Mouse (Mus musculus): ENCODE results near the gene Spata45. TPM values are rescaled to one million over a fixed set of nuclear protein-coding genes. Genes with fewer than 3 reads are reported as not detected.
"Not testable (repeated sequence)": the region's sequence is repeated elsewhere in the genome, so short reads cannot be mapped to it uniquely, and the experiment has no call there.

The Spata45 gene
- polyA plus RNA-seq, 1 experiment from 2014 or later = not detected

DNA sequence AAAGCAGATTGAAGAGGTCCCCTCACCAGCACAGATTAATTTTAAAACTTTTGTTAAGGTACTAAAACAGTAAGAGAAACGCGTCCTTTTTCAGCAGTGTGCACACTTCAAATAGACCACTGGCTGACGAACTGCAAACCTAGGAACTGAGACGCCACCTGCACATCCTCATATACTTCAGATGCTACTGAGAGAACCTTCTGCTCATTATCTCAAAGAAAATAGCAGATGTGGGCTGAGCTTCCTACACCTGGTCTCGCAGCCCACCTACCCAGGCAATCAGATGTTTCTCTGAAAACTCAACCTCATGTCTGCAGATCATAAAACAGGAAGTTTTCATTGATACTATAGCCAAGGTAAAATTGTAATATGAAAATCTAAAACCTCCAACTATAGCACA, 16.6 kb upstream of the Spata45 start:
- no peaks in the 10 kb centered on the region for H3K27me3 ChIP-seq (ENCODE audit: control insufficient read depth, insufficient read depth, low read length)
- H3K9me3 ChIP-seq (ENCODE audit: control insufficient read depth, low read length) = no peaks in the 10 kb centered on the region
- H3K9ac ChIP-seq (ENCODE audit: low read length) = no peak overlapping the region
- DNase-seq (ENCODE audit: low spot score) (no peak), ATAC-seq (ENCODE audit: insufficient read depth, low FRiP score, low TSS enrichment) (no peak)
- H3K36me3 ChIP-seq (ENCODE audit: control insufficient read depth, insufficient read depth, low read length) = no peaks in the 10 kb centered on the region
- 97% methylated on average over 5 of the region's 5 CpGs for WGBS
- no peak overlapping the region for H3K4me3 ChIP-seq (ENCODE audit: low read depth, low read length)
- H3K4me1 ChIP-seq (ENCODE audit: control insufficient read depth, insufficient read depth, low read length) = no peaks in the 10 kb centered on the region
- H3K27ac ChIP-seq (ENCODE audit: low read depth, low read length) = no peak overlapping the region
- no peak overlapping the region for H3K4me2 ChIP-seq (ENCODE audit: low read depth)

- Histone ChIP-seq H3K9ac (ENCODE audit: low read length) (no peak overlapping the region), H3K36me3 (ENCODE audit: control insufficient read depth, insufficient read depth, low read length) (no peaks in the 10 kb centered on the region), H3K4me3 (ENCODE audit: low read depth, low read length) (no peak overlapping the region), H3K27me3 (ENCODE audit: control insufficient read depth, insufficient read depth, low read length) (no peaks in the 10 kb centered on the region), H3K4me2 (ENCODE audit: low read depth) (no peak overlapping the region), H3K9me3 (ENCODE audit: control insufficient read depth, low read length) (no peaks in the 10 kb centered on the region), H3K4me1 (ENCODE audit: control insufficient read depth, insufficient read depth, low read length) (no peaks in the 10 kb centered on the region), H3K27ac (ENCODE audit: low read depth, low read length) (no peak overlapping the region)
- no peak for DNase-seq (ENCODE audit: low spot score)
- no peak for ATAC-seq (ENCODE audit: insufficient read depth, low FRiP score, low TSS enrichment)
- 88% methylated on average over 3 of the region's 3 CpGs for WGBS
Measured at GRCm38 (mm10) chr1:191020217-191020924, 16.1 kb upstream of the Spata45 start.

GRCm38 (mm10) chr1:191021016-191021415, 15.4 kb upstream of the Spata45 start:
- Histone ChIP-seq H3K4me2 (ENCODE audit: low read depth) (no peak overlapping the region), H3K9me3 (ENCODE audit: control insufficient read depth, low read length) (no peaks in the 10 kb centered on the region), H3K9ac (ENCODE audit: low read length) (no peak overlapping the region), H3K27me3 (ENCODE audit: control insufficient read depth, insufficient read depth, low read length) (no peaks in the 10 kb centered on the region), H3K27ac (ENCODE audit: low read depth, low read length) (no peak overlapping the region), H3K36me3 (ENCODE audit: control insufficient read depth, insufficient read depth, low read length) (no peaks in the 10 kb centered on the region), H3K4me1 (ENCODE audit: control insufficient read depth, insufficient read depth, low read length) (no peaks in the 10 kb centered on the region), H3K4me3 (ENCODE audit: low read depth, low read length) (no peak overlapping the region)
- ATAC-seq (ENCODE audit: insufficient read depth, low FRiP score, low TSS enrichment) (no peak), DNase-seq (ENCODE audit: low spot score) (no peak)
- WGBS = 66% methylated on average over 7 of the region's 7 CpGs

DNA sequence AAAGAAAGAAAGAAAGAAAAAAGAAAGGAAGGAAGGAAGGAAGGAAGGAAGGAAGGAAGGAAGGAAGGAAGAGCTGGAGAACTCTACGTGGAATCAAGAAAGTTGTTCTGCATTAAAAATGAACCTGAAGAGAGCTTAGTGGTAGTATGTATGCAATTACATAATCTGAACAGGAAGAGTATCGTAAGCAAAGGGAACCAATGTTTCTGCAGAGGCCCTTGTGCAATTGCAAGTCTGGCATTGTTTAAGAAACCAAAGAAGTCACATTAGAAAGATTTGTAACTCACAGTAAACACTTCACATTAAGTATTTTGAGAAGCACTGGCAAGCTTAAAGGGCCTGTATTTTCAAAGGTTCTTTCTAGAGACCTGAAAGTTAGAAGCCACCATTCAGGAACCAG, 13.3 kb upstream of the Spata45 start:
- H3K4me1 ChIP-seq (ENCODE audit: control insufficient read depth, insufficient read depth, low read length) = peaks cover 4% of the 10 kb centered on the region; the same call in 1 of the 2 replicates
- H3K27ac ChIP-seq (ENCODE audit: low read depth, low read length) = no peak overlapping the region
- no peak for DNase-seq (ENCODE audit: low spot score)
- ATAC-seq (ENCODE audit: insufficient read depth, low FRiP score, low TSS enrichment) = no peak
- no peak overlapping the region for H3K4me2 ChIP-seq (ENCODE audit: low read depth)
- H3K36me3 ChIP-seq (ENCODE audit: control insufficient read depth, insufficient read depth, low read length) = no peaks in the 10 kb centered on the region
- no peak overlapping the region for H3K4me3 ChIP-seq (ENCODE audit: low read depth, low read length)
- 92% methylated on average over 2 of the region's 2 CpGs for WGBS
- no peaks in the 10 kb centered on the region for H3K27me3 ChIP-seq (ENCODE audit: control insufficient read depth, insufficient read depth, low read length)
- no peak overlapping the region for H3K9ac ChIP-seq (ENCODE audit: low read length)
- no peaks in the 10 kb centered on the region for H3K9me3 ChIP-seq (ENCODE audit: control insufficient read depth, low read length)

DNA sequence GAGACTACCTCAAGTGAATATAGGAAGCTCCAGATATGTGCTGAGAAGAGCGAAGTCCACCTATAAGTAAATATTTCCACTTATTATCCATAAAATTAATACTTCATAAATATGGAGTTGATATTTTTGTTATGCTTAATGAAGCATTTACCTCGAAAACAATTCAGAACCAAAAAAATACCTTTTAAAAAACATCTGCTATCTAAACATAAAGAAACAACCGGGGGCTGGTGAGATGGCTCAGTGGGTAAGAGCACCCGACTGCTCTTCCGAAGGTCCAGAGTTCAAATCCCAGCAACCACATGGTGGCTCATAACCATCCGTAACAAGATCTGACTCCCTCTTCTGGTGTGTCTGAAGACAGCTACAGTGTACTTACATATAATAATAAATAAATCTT, 12.6 kb upstream of the Spata45 start:
- H3K4me2 ChIP-seq (ENCODE audit: low read depth); H3K27me3 ChIP-seq (ENCODE audit: control insufficient read depth, insufficient read depth, low read length): not testable (repeated sequence)

GRCm38 (mm10) chr1:191025016-191026012, 11.1 kb upstream of the Spata45 start:
- Histone ChIP-seq H3K27ac (ENCODE audit: low read depth, low read length) (peak overlapping the region; percentile 64), H3K4me1 (ENCODE audit: control insufficient read depth, insufficient read depth, low read length) (peaks cover 4% of the 10 kb centered on the region; the same call in 1 of the 2 replicates), H3K4me3 (ENCODE audit: low read depth, low read length) (peak overlapping the region; percentile 74), H3K27me3 (ENCODE audit: control insufficient read depth, insufficient read depth, low read length) (no peaks in the 10 kb centered on the region), H3K36me3 (ENCODE audit: control insufficient read depth, insufficient read depth, low read length) (no peaks in the 10 kb centered on the region), H3K9ac (ENCODE audit: low read length) (peak overlapping the region; percentile 89), H3K4me2 (ENCODE audit: low read depth) (peak overlapping the region; percentile 98), H3K9me3 (ENCODE audit: control insufficient read depth, low read length) (no peaks in the 10 kb centered on the region)
- DNase-seq (ENCODE audit: low spot score) (peak; percentile 12), ATAC-seq (ENCODE audit: insufficient read depth, low FRiP score, low TSS enrichment) (peak; percentile 49)
- WGBS = 2% methylated on average over 69 of the region's 69 CpGs

More for the DNA sequence above, 12.6 kb upstream of the Spata45 start:
- not testable (repeated sequence) for H3K27ac ChIP-seq (ENCODE audit: low read depth, low read length); H3K4me1 ChIP-seq (ENCODE audit: control insufficient read depth, insufficient read depth, low read length); H3K9ac ChIP-seq (ENCODE audit: low read length); ATAC-seq (ENCODE audit: insufficient read depth, low FRiP score, low TSS enrichment); H3K36me3 ChIP-seq (ENCODE audit: control insufficient read depth, insufficient read depth, low read length); H3K9me3 ChIP-seq (ENCODE audit: control insufficient read depth, low read length); DNase-seq (ENCODE audit: low spot score); H3K4me3 ChIP-seq (ENCODE audit: low read depth, low read length)
- WGBS = 94% methylated on average over 5 of the region's 6 CpGs

- peak within 1 kb of the TSS; percentile 93 for H3K27ac ChIP-seq (ENCODE audit: low read depth, low read length)
- peaks cover 4% of the 10 kb centered on the region; the same call in 1 of the 2 replicates for H3K4me1 ChIP-seq (ENCODE audit: control insufficient read depth, insufficient read depth, low read length)
- peak; percentile 99 for ATAC-seq (ENCODE audit: insufficient read depth, low FRiP score, low TSS enrichment)
- no peaks in the 10 kb centered on the region for H3K9me3 ChIP-seq (ENCODE audit: control insufficient read depth, low read length)
- H3K36me3 ChIP-seq (ENCODE audit: control insufficient read depth, insufficient read depth, low read length) = no peaks in the 10 kb centered on the region
- H3K4me2 ChIP-seq (ENCODE audit: low read depth) = peak within 1 kb of the TSS; percentile 98
- WGBS = under 1% methylated on average over 50 of the region's 50 CpGs
- peak within 1 kb of the TSS; percentile 89 for H3K9ac ChIP-seq (ENCODE audit: low read length)
- peak; percentile 99 for DNase-seq (ENCODE audit: low spot score)
- no peaks in the 10 kb centered on the region for H3K27me3 ChIP-seq (ENCODE audit: control insufficient read depth, insufficient read depth, low read length)
- peak within 1 kb of the TSS; percentile 74 for H3K4me3 ChIP-seq (ENCODE audit: low read depth, low read length)
Measured at GRCm38 (mm10) chr1:191026021-191026713, 10.3 kb upstream of the Spata45 start, which contains the start of gene Flvcr1. Gene Flvcr1, minus strand, starts transcription at chr1:191026158.

GRCm38 (mm10) chr1:191030182-191030581, 6.3 kb upstream of the Spata45 start:
- no peak overlapping the region for H3K27ac ChIP-seq (ENCODE audit: low read depth, low read length)
- WGBS = 83% methylated on average over 10 of the region's 10 CpGs

More at GRCm38 (mm10) chr1:191030182-191030581, 6.3 kb upstream of the Spata45 start:
- H3K4me3 ChIP-seq (ENCODE audit: low read depth, low read length) = no peak overlapping the region
- no peaks in the 10 kb centered on the region for H3K9me3 ChIP-seq (ENCODE audit: control insufficient read depth, low read length)
- H3K4me1 ChIP-seq (ENCODE audit: control insufficient read depth, insufficient read depth, low read length) = peaks cover 4% of the 10 kb centered on the region; the same call in 1 of the 2 replicates
- H3K27me3 ChIP-seq (ENCODE audit: control insufficient read depth, insufficient read depth, low read length) = no peaks in the 10 kb centered on the region
- no peak for DNase-seq (ENCODE audit: low spot score)
- no peak overlapping the region for H3K4me2 ChIP-seq (ENCODE audit: low read depth)
- no peaks in the 10 kb centered on the region for H3K36me3 ChIP-seq (ENCODE audit: control insufficient read depth, insufficient read depth, low read length)
- H3K9ac ChIP-seq (ENCODE audit: low read length) = no peak overlapping the region
- no peak for ATAC-seq (ENCODE audit: insufficient read depth, low FRiP score, low TSS enrichment)
